Mouse (Mus musculus): ENCODE measurements around the gene Sema7a. TPM values are rescaled to one million over a fixed set of nuclear protein-coding genes. Genes with fewer than 3 reads are reported as not detected.

The Sema7a gene
- polyA plus RNA-seq, 1 experiment from 2014 or later = 1.6 TPM

- Histone ChIP-seq H3K4me1 (replicated peaks) (peaks cover 59% of the 10 kb centered on the region), H3K4me3 (peak overlapping the region; percentile 0; the same call in 1 of the 2 replicates), H3K27me3 (ENCODE audit: insufficient read depth, poor library complexity, severe bottlenecking) (peaks cover 92% of the 10 kb centered on the region), H3K36me3 (no peaks in the 10 kb centered on the region), H3K9me3 (no peaks in the 10 kb centered on the region), H3K27ac (no peak overlapping the region)
- DNase-seq (ENCODE audit: low spot score) = no peak
- WGBS = 41% methylated on average over 2 of the region's 2 CpGs
These were observed 3.2 kb downstream of the Sema7a start for GRCm38 (mm10) chr9:57943067-57943466.

GRCm38 (mm10) chr9:57944572-57944971, 4.7 kb downstream of the Sema7a start:
- DNase-seq (ENCODE audit: low spot score) = peak; percentile 74
- 27% methylated on average over 5 of the region's 5 CpGs for WGBS
- H3K4me1 ChIP-seq (replicated peaks) = peaks cover 61% of the 10 kb centered on the region
- H3K27ac ChIP-seq = no peak overlapping the region
- no peaks in the 10 kb centered on the region for H3K36me3 ChIP-seq
- no peak overlapping the region for H3K4me3 ChIP-seq
- H3K9me3 ChIP-seq = no peaks in the 10 kb centered on the region
- peaks cover 82% of the 10 kb centered on the region for H3K27me3 ChIP-seq (ENCODE audit: insufficient read depth, poor library complexity, severe bottlenecking)

GRCm38 (mm10) chr9:57945771-57946616, 6.1 kb downstream of the Sema7a start:
- peaks cover 61% of the 10 kb centered on the region for H3K4me1 ChIP-seq (replicated peaks)
- H3K27me3 ChIP-seq (ENCODE audit: insufficient read depth, poor library complexity, severe bottlenecking) = peaks cover 71% of the 10 kb centered on the region
- 80% methylated on average over 8 of the region's 8 CpGs for WGBS
- H3K4me3 ChIP-seq = no peak overlapping the region
- no peaks in the 10 kb centered on the region for H3K36me3 ChIP-seq
- DNase-seq (ENCODE audit: low spot score) = no peak
- H3K27ac ChIP-seq = no peak overlapping the region
- no peaks in the 10 kb centered on the region for H3K9me3 ChIP-seq

GRCm38 (mm10) chr9:57947381-57948030, 7.6 kb downstream of the Sema7a start:
- Histone ChIP-seq H3K9me3 (no peaks in the 10 kb centered on the region), H3K36me3 (no peaks in the 10 kb centered on the region), H3K4me3 (no peak overlapping the region), H3K27me3 (ENCODE audit: insufficient read depth, poor library complexity, severe bottlenecking) (peaks cover 64% of the 10 kb centered on the region), H3K4me1 (replicated peaks) (peaks cover 68% of the 10 kb centered on the region), H3K27ac (no peak overlapping the region)
- WGBS = 61% methylated on average over 7 of the region's 7 CpGs
- no peak for DNase-seq (ENCODE audit: low spot score)

- no peak for DNase-seq (ENCODE audit: low spot score)
- peaks cover 70% of the 10 kb centered on the region for H3K4me1 ChIP-seq (replicated peaks)
- no peak overlapping the region for H3K4me3 ChIP-seq
- no peaks in the 10 kb centered on the region for H3K9me3 ChIP-seq
- peaks cover 55% of the 10 kb centered on the region for H3K27me3 ChIP-seq (ENCODE audit: insufficient read depth, poor library complexity, severe bottlenecking)
- no peaks in the 10 kb centered on the region for H3K36me3 ChIP-seq
- no peak overlapping the region for H3K27ac ChIP-seq
- 85% methylated on average over 7 of the region's 7 CpGs for WGBS
These were observed 8.5 kb downstream of the Sema7a start for GRCm38 (mm10) chr9:57948333-57948931.

GRCm38 (mm10) chr9:57949102-57949704, 9.3 kb downstream of the Sema7a start:
- Histone ChIP-seq H3K4me1 (replicated peaks) (peaks cover 77% of the 10 kb centered on the region), H3K9me3 (no peaks in the 10 kb centered on the region), H3K36me3 (no peaks in the 10 kb centered on the region), H3K4me3 (no peak overlapping the region), H3K27me3 (ENCODE audit: insufficient read depth, poor library complexity, severe bottlenecking) (peaks cover 47% of the 10 kb centered on the region), H3K27ac (peak overlapping the region; percentile 74)
- DNase-seq (ENCODE audit: low spot score) = no peak
- WGBS = 88% methylated on average over 8 of the region's 8 CpGs

GRCm38 (mm10) chr9:57949879-57950278, 10.0 kb downstream of the Sema7a start:
- Histone ChIP-seq H3K4me1 (replicated peaks) (peaks cover 82% of the 10 kb centered on the region), H3K36me3 (no peaks in the 10 kb centered on the region), H3K27me3 (ENCODE audit: insufficient read depth, poor library complexity, severe bottlenecking) (peaks cover 41% of the 10 kb centered on the region), H3K4me3 (no peak overlapping the region), H3K27ac (peak overlapping the region; percentile 74; the same call in 1 of the 2 replicates), H3K9me3 (no peaks in the 10 kb centered on the region)
- DNase-seq (ENCODE audit: low spot score) = no peak
- 53% methylated on average over 8 of the region's 8 CpGs for WGBS

- Histone ChIP-seq H3K9me3 (no peaks in the 10 kb centered on the region), H3K4me3 (no peak overlapping the region), H3K27me3 (ENCODE audit: insufficient read depth, poor library complexity, severe bottlenecking) (peaks cover 34% of the 10 kb centered on the region), H3K4me1 (replicated peaks) (peaks cover 84% of the 10 kb centered on the region), H3K27ac (peak overlapping the region; percentile 74), H3K36me3 (no peaks in the 10 kb centered on the region; the same call in 1 of the 2 replicates)
- WGBS = 39% methylated on average over 9 of the region's 9 CpGs
- DNase-seq (ENCODE audit: low spot score) = no peak
These were observed 10.6 kb downstream of the Sema7a start for GRCm38 (mm10) chr9:57950519-57950918.

GRCm38 (mm10) chr9:57951993-57952392, 12.1 kb downstream of the Sema7a start:
- Histone ChIP-seq H3K4me3 (no peak overlapping the region), H3K36me3 (peaks cover 10% of the 10 kb centered on the region), H3K4me1 (replicated peaks) (peaks cover 69% of the 10 kb centered on the region), H3K27ac (peak overlapping the region; percentile 74; the same call in 1 of the 2 replicates), H3K27me3 (ENCODE audit: insufficient read depth, poor library complexity, severe bottlenecking) (peaks cover 20% of the 10 kb centered on the region; the same call in 1 of the 2 replicates), H3K9me3 (no peaks in the 10 kb centered on the region)
- no peak for DNase-seq (ENCODE audit: low spot score)
- WGBS = 63% methylated on average over 6 of the region's 6 CpGs

GRCm38 (mm10) chr9:57954962-57955744, 15.2 kb downstream of the Sema7a start:
- H3K27ac ChIP-seq = no peak overlapping the region; the same call in 1 of the 2 replicates
- no peak overlapping the region for H3K4me3 ChIP-seq
- peaks cover 45% of the 10 kb centered on the region for H3K4me1 ChIP-seq (replicated peaks)
- no peak for DNase-seq (ENCODE audit: low spot score)
- no peaks in the 10 kb centered on the region for H3K9me3 ChIP-seq
- H3K27me3 ChIP-seq (ENCODE audit: insufficient read depth, poor library complexity, severe bottlenecking) = peaks cover 9% of the 10 kb centered on the region; the same call in 1 of the 2 replicates
- peaks cover 24% of the 10 kb centered on the region for H3K36me3 ChIP-seq
- 90% methylated on average over 12 of the region's 12 CpGs for WGBS

GRCm38 (mm10) chr9:57955764-57956163, 15.9 kb downstream of the Sema7a start:
- WGBS = 93% methylated on average over 6 of the region's 6 CpGs
- Histone ChIP-seq H3K27me3 (ENCODE audit: insufficient read depth, poor library complexity, severe bottlenecking) (peaks cover 9% of the 10 kb centered on the region; the same call in 1 of the 2 replicates), H3K36me3 (peaks cover 30% of the 10 kb centered on the region), H3K4me3 (no peak overlapping the region), H3K4me1 (replicated peaks) (peaks cover 39% of the 10 kb centered on the region), H3K27ac (no peak overlapping the region), H3K9me3 (no peaks in the 10 kb centered on the region)
- no peak for DNase-seq (ENCODE audit: low spot score)

Data from hindbrain, embryonic 10.5 days (tissue).